Mouse (Mus musculus) gastrocnemius, adult 2 months (tissue): Measurements from ENCODE around the gene Gspt1. TPM values are rescaled to one million over a fixed set of nuclear protein-coding genes. Genes with fewer than 3 reads are reported as not detected.

Experiments used
- DNase-seq: peaks from one replicate; pipeline ENCODE4 v3.0.0; 2022
- H3K27ac ChIP-seq: fragments of 200-600 bp; 2 replicates; pipeline ENCODE4 v1.8.1; 2022; ENCODE audit warnings: mild to moderate bottlenecking
- H3K4me3 ChIP-seq: fragments of 200-600 bp; 2 replicates; pipeline ENCODE4 v1.8.1; 2022; ENCODE audit warnings: mild to moderate bottlenecking, moderate library complexity
- CTCF ChIP-seq: fragments of 200-600 bp; IDR thresholded peaks from 2 replicates; pipeline ENCODE4 v1.8.1; 2022; ENCODE audit warnings: antibody characterized with exemption, mild to moderate bottlenecking, moderate library complexity
- intact Hi-C: fragments of 180-260 bp; cut with DNase I; formaldehyde crosslinking; loops from one replicate; pipeline ENCODE4 v1.15.1; 2025
- total RNA-seq, 2 experiments: library from RNA; stranded (reverse); gene quantifications; 2 replicates each; pipeline ENCODE4 v1.2.3; 2021

The Gspt1 gene
- total RNA-seq, 2 experiments from 2014 or later: 59.2 to 62.2 TPM

- intact Hi-C loops: no loop called here
These were observed 12.4 kb upstream of the Gspt1 start for GRCm38 (mm10) chr16:11266556-11266955.

GRCm38 (mm10) chr16:11263266-11263665 is 9.1 kb upstream of the Gspt1 start:
- no peak for TF ChIP-seq CTCF
- Histone ChIP-seq H3K27ac (no peak overlapping the region), H3K4me3 (no peak overlapping the region)
- DNase-seq: no peak
- intact Hi-C loops: no loop called here

More at GRCm38 (mm10) chr16:11266556-11266955, 12.4 kb upstream of the Gspt1 start:
- no peak for DNase-seq
- TF ChIP-seq CTCF: no peak
- Histone ChIP-seq H3K27ac (no peak overlapping the region), H3K4me3 (no peak overlapping the region)

- DNase-seq: no peak
- intact Hi-C loops: loop anchor here (2.0 to 10.0 kb wide), 4 partner anchors 52 to 710 kb away; partner anchors contain the start of genes Clec16a, Dexi, Rsl1d1 and Snx29
- H3K27ac ChIP-seq: peak overlapping the region; percentile 95
- TF ChIP-seq CTCF: no peak; the same call in 1 of the 2 replicates
- H3K4me3 ChIP-seq: peak overlapping the region; percentile 94
These were observed 619 bp upstream of the Gspt1 start for GRCm38 (mm10) chr16:11254723-11255164.

- intact Hi-C loops: loop anchor here (5.0 to 10.0 kb wide), 2 partner anchors 164 to 708 kb away; partner anchors contain the start of genes Clec16a and Dexi
- peak; percentile 71 for DNase-seq
- Histone ChIP-seq H3K27ac (peak overlapping the region; percentile 95), H3K4me3 (peak overlapping the region; percentile 94)
- TF ChIP-seq CTCF: no peak
These were observed 877 bp downstream of the Gspt1 start for GRCm38 (mm10) chr16:11253065-11253831.

- no peak overlapping the region for H3K4me3 ChIP-seq
- intact Hi-C loops: no loop called here
- TF ChIP-seq CTCF: no peak
- no peak overlapping the region for H3K27ac ChIP-seq
- DNase-seq: no peak
These were observed 6.3 kb downstream of the Gspt1 start for GRCm38 (mm10) chr16:11247791-11248190.

GRCm38 (mm10) chr16:11245767-11246166 is 8.4 kb downstream of the Gspt1 start:
- no peak overlapping the region for H3K4me3 ChIP-seq
- intact Hi-C loops: no loop called here
- DNase-seq: no peak
- no peak overlapping the region for H3K27ac ChIP-seq
- TF ChIP-seq CTCF: no peak

GRCm38 (mm10) chr16:11242401-11242800 is 11.7 kb downstream of the Gspt1 start:
- intact Hi-C loops: no loop called here
- Histone ChIP-seq H3K4me3 (no peak overlapping the region), H3K27ac (no peak overlapping the region)
- DNase-seq: no peak
- no peak for TF ChIP-seq CTCF

GRCm38 (mm10) chr16:11217801-11218200 is 36.3 kb downstream of the Gspt1 start:
- Histone ChIP-seq H3K4me3 (no peak overlapping the region), H3K27ac (no peak overlapping the region)
- TF ChIP-seq CTCF: no peak
- intact Hi-C loops: no loop called here
- DNase-seq: no peak

GRCm38 (mm10) chr16:11203600-11204390 is 50.3 kb downstream of the Gspt1 start:
- intact Hi-C loops: loop anchor here (2.0 to 5.0 kb wide), 3 partner anchors 27 to 119 kb away; partner anchors contain the start of genes Gspt1, Snx29 and Zc3h7a
- DNase-seq: peak; percentile 19
- no peak for TF ChIP-seq CTCF
- H3K4me3 ChIP-seq: peak overlapping the region; percentile 98
- peak overlapping the region; percentile 96 for H3K27ac ChIP-seq

- intact Hi-C loops: loop anchor here (2.0 to 5.0 kb wide), 3 partner anchors 26 to 119 kb away; partner anchors contain the start of genes Gspt1, Snx29 and Zc3h7a
- TF ChIP-seq CTCF: no peak
- Histone ChIP-seq H3K4me3 (peak within 1 kb of the TSS; percentile 98), H3K27ac (peak within 1 kb of the TSS; percentile 96)
- peak; percentile 92 for DNase-seq
These were observed 51.3 kb downstream of the Gspt1 start, which contains the start of gene Rsl1d1 for GRCm38 (mm10) chr16:11202571-11203554. Gene Rsl1d1, minus strand, starts transcription at chr16:11203331.

GRCm38 (mm10) chr16:11201740-11202394 is 52.3 kb downstream of the Gspt1 start:
- Histone ChIP-seq H3K27ac (peak overlapping the region; percentile 96; the same call in 1 of the 2 replicates), H3K4me3 (peak overlapping the region; percentile 98)
- intact Hi-C loops: loop anchor here (2.0 to 5.0 kb wide), 3 partner anchors 25 to 120 kb away; partner anchors contain the start of genes Gspt1, Snx29 and Zc3h7a
- no peak for DNase-seq
- TF ChIP-seq CTCF: peak; percentile 7; the same call in 1 of the 2 replicates
